Mouse (Mus musculus) midbrain, embryonic 15.5 days (tissue): Measurements from ENCODE around the gene Cbx4. TPM values are rescaled to one million over a fixed set of nuclear protein-coding genes. Genes with fewer than 3 reads are reported as not detected.

ENCODE experiments used
- ATAC-seq: fragments of 200-750 bp; cut with Nextera tagmentation; replicated peaks from 2 replicates; pipeline ENCODE4 v1.8.0; 2017; ENCODE audit warnings: moderate TSS enrichment
- H3K27ac ChIP-seq: fragments of 300-500 bp; sonication (generic); 2 replicates; pipeline ENCODE4 v1.5.1; 2015; ENCODE audit warnings: mild to moderate bottlenecking, inconsistent platforms
- H3K27me3 ChIP-seq: fragments of 300-500 bp; sonication (generic); replicated peaks from 2 replicates; pipeline ENCODE4 v1.6.1; 2015; ENCODE audit warnings: inconsistent platforms
- H3K36me3 ChIP-seq: fragments of 300-500 bp; sonication (generic); replicated peaks from 2 replicates; pipeline ENCODE4 v1.6.1; 2015; ENCODE audit warnings: inconsistent platforms
- H3K4me1 ChIP-seq: fragments of 300-500 bp; sonication (generic); 2 replicates; pipeline ENCODE4 v1.6.1; 2015; ENCODE audit warnings: inconsistent platforms
- H3K4me2 ChIP-seq: fragments of 300-500 bp; sonication (generic); 2 replicates; pipeline ENCODE4 v1.6.1; 2015; ENCODE audit warnings: inconsistent platforms, mild to moderate bottlenecking, moderate library complexity
- H3K4me3 ChIP-seq: fragments of 300-500 bp; sonication (generic); 2 replicates; pipeline ENCODE4 v1.5.1; 2015; ENCODE audit warnings: mild to moderate bottlenecking, inconsistent platforms
- H3K9ac ChIP-seq: fragments of 300-500 bp; sonication (generic); 2 replicates; pipeline ENCODE4 v1.6.1; 2015; ENCODE audit warnings: mild to moderate bottlenecking, inconsistent platforms
- H3K9me3 ChIP-seq: fragments of 300-500 bp; sonication (generic); 2 replicates; pipeline ENCODE4 v1.6.1; 2016; ENCODE audit warnings: inconsistent platforms
- WGBS: fragments of 180-500 bp; shearing (Covaris S2); methylation state at CpG from one replicate; pipeline ENCODE4 v1.1.7; 2015; ENCODE audit warnings: mixed read lengths; 5-methylcytosine and 5-hydroxymethylcytosine counted together
- polyA plus RNA-seq: library from polyadenylated mRNA; unstranded; fragments of >200 nt; fragmentation: Nextera tagmentation; extraction: Ambion mirVana; gene quantifications from 2 replicates; pipeline ENCODE4 v1.2.1, GENCODE M21; 2015

Gene Cbx4
- polyA plus RNA-seq, 1 experiment from 2014 or later: 24.7 TPM

- peaks cover 54% of the 10 kb centered on the region for H3K4me1 ChIP-seq
- peaks cover 61% of the 10 kb centered on the region for H3K27me3 ChIP-seq
- no peak overlapping the region for H3K4me2 ChIP-seq
Observed at GRCm38 (mm10) chr11:119050361-119050760, 35.7 kb downstream of the Cbx4 start.

GRCm38 (mm10) chr11:119048133-119048510 is 37.9 kb downstream of the Cbx4 start:
- WGBS: under 1% methylated on average over 13 of the region's 13 CpGs
- Histone ChIP-seq H3K27ac (no peak overlapping the region), H3K4me2 (peak overlapping the region; percentile 20; the same call in 1 of the 2 replicates), H3K4me1 (peaks cover 46% of the 10 kb centered on the region), H3K9me3 (no peaks in the 10 kb centered on the region), H3K9ac (no peak overlapping the region), H3K27me3 (peaks cover 83% of the 10 kb centered on the region), H3K36me3 (no peaks in the 10 kb centered on the region), H3K4me3 (peak overlapping the region; percentile 2; the same call in 1 of the 2 replicates)
- no peak for ATAC-seq

More at GRCm38 (mm10) chr11:119050361-119050760, 35.7 kb downstream of the Cbx4 start:
- Histone ChIP-seq H3K9ac (no peak overlapping the region), H3K27ac (no peak overlapping the region), H3K9me3 (no peaks in the 10 kb centered on the region), H3K4me3 (no peak overlapping the region), H3K36me3 (no peaks in the 10 kb centered on the region)
- 0% methylated on average over 2 of the region's 2 CpGs for WGBS
- ATAC-seq: no peak

- no peak for ATAC-seq
- Histone ChIP-seq H3K9ac (no peak overlapping the region), H3K27ac (no peak overlapping the region), H3K4me1 (peaks cover 42% of the 10 kb centered on the region), H3K4me3 (peak overlapping the region; percentile 38), H3K9me3 (no peaks in the 10 kb centered on the region), H3K27me3 (peaks cover 89% of the 10 kb centered on the region), H3K4me2 (peak overlapping the region; percentile 70), H3K36me3 (no peaks in the 10 kb centered on the region)
- WGBS: under 1% methylated on average over 43 of the region's 43 CpGs
Observed at GRCm38 (mm10) chr11:119047261-119048132, 38.5 kb downstream of the Cbx4 start.

- H3K27ac ChIP-seq: no peak overlapping the region
- 0 out of 2 replicates have a peak, but pooled peaks have one; percentile 17 for ATAC-seq
- H3K4me3 ChIP-seq: peak overlapping the region; percentile 38
- peak overlapping the region; percentile 70 for H3K4me2 ChIP-seq
- H3K36me3 ChIP-seq: no peaks in the 10 kb centered on the region
- H3K27me3 ChIP-seq: peaks cover 95% of the 10 kb centered on the region
- peak overlapping the region; percentile 39 for H3K9ac ChIP-seq
- H3K9me3 ChIP-seq: no peaks in the 10 kb centered on the region
- H3K4me1 ChIP-seq: peaks cover 44% of the 10 kb centered on the region
- 3% methylated on average over 39 of the region's 39 CpGs for WGBS
Observed at GRCm38 (mm10) chr11:119046601-119047245, 39.3 kb downstream of the Cbx4 start.

- Histone ChIP-seq H3K9me3 (no peaks in the 10 kb centered on the region), H3K4me3 (0 out of 2 replicates have a peak overlapping the region, but pooled peaks have one; percentile 1), H3K36me3 (no peaks in the 10 kb centered on the region), H3K9ac (0 out of 2 replicates have a peak overlapping the region, but pooled peaks have one; percentile 3), H3K27me3 (peaks cover 77% of the 10 kb centered on the region), H3K4me2 (peak overlapping the region; percentile 28), H3K27ac (no peak overlapping the region), H3K4me1 (peaks cover 53% of the 10 kb centered on the region)
- no peak for ATAC-seq
- WGBS: 2% methylated on average over 41 of the region's 41 CpGs
Observed at GRCm38 (mm10) chr11:119044551-119045337, 41.3 kb downstream of the Cbx4 start.

- Histone ChIP-seq H3K27me3 (peaks cover 73% of the 10 kb centered on the region), H3K9ac (no peak overlapping the region), H3K4me2 (no peak overlapping the region), H3K27ac (no peak overlapping the region), H3K9me3 (no peaks in the 10 kb centered on the region), H3K4me3 (no peak overlapping the region), H3K4me1 (peaks cover 61% of the 10 kb centered on the region), H3K36me3 (no peaks in the 10 kb centered on the region)
- ATAC-seq: no peak
- WGBS: 3% methylated on average over 10 of the region's 10 CpGs
Observed at GRCm38 (mm10) chr11:119043761-119044550, 42.1 kb downstream of the Cbx4 start.

GRCm38 (mm10) chr11:119043273-119043540 is 42.8 kb downstream of the Cbx4 start:
- Histone ChIP-seq H3K27ac (no peak overlapping the region), H3K4me1 (peaks cover 62% of the 10 kb centered on the region), H3K36me3 (peaks cover 5% of the 10 kb centered on the region), H3K4me3 (no peak overlapping the region), H3K27me3 (peaks cover 73% of the 10 kb centered on the region), H3K4me2 (no peak overlapping the region), H3K9me3 (no peaks in the 10 kb centered on the region), H3K9ac (no peak overlapping the region)
- no peak for ATAC-seq
- 5% methylated on average over 4 of the region's 4 CpGs for WGBS

GRCm38 (mm10) chr11:119042466-119043272 is 43.4 kb downstream of the Cbx4 start:
- Histone ChIP-seq H3K36me3 (peaks cover 5% of the 10 kb centered on the region), H3K4me3 (no peak overlapping the region), H3K27me3 (peaks cover 73% of the 10 kb centered on the region), H3K4me1 (peaks cover 62% of the 10 kb centered on the region), H3K9ac (no peak overlapping the region), H3K4me2 (no peak overlapping the region), H3K27ac (no peak overlapping the region), H3K9me3 (no peaks in the 10 kb centered on the region)
- no peak for ATAC-seq
- under 1% methylated on average over 52 of the region's 52 CpGs for WGBS

- 1% methylated on average over 30 of the region's 31 CpGs for WGBS
- peak; percentile 12; the same call in 1 of the 2 replicates for ATAC-seq
Observed at GRCm38 (mm10) chr11:119041750-119042465, 44.1 kb downstream of the Cbx4 start.

GRCm38 (mm10) chr11:119041325-119041716 is 44.7 kb downstream of the Cbx4 start:
- Histone ChIP-seq H3K9ac (peak overlapping the region; percentile 71), H3K4me2 (peak overlapping the region; percentile 90), H3K4me3 (peak overlapping the region; percentile 79), H3K9me3 (no peaks in the 10 kb centered on the region), H3K27me3 (peaks cover 70% of the 10 kb centered on the region), H3K4me1 (peaks cover 61% of the 10 kb centered on the region), H3K36me3 (peaks cover 5% of the 10 kb centered on the region), H3K27ac (peak overlapping the region; percentile 96)
- peak; percentile 80 for ATAC-seq
- 0% methylated on average over 30 of the region's 31 CpGs for WGBS

More at GRCm38 (mm10) chr11:119041750-119042465, 44.1 kb downstream of the Cbx4 start:
- no peaks in the 10 kb centered on the region for H3K9me3 ChIP-seq
- H3K4me2 ChIP-seq: peak overlapping the region; percentile 90
- H3K4me1 ChIP-seq: peaks cover 63% of the 10 kb centered on the region
- H3K27ac ChIP-seq: peak overlapping the region; percentile 96
- H3K36me3 ChIP-seq: peaks cover 5% of the 10 kb centered on the region
- peak overlapping the region; percentile 79 for H3K4me3 ChIP-seq
- H3K9ac ChIP-seq: peak overlapping the region; percentile 71
- H3K27me3 ChIP-seq: peaks cover 74% of the 10 kb centered on the region
